Mouse (Mus musculus) induced T-regulatory cell, adult 2 months (primary cell): ENCODE results near the gene Ipo8.

Source experiments
- DNase-seq: peaks from one replicate; pipeline ENCODE4 v3.0.0-alpha.2; 2012; ENCODE audit warnings: low read depth

Gene Ipo8

GRCm38 (mm10) chr6:148830748-148831727, at the start of gene Ipo8:
Gene Ipo8, minus strand, starts transcription at chr6:148831467.
- peak; percentile 91 for DNase-seq

GRCm38 (mm10) chr6:148873911-148874310, 42.6 kb upstream of the Ipo8 start:
- DNase-seq, result no peak

- no peak for DNase-seq
Measured at GRCm38 (mm10) chr6:148845629-148846028, 14.4 kb upstream of the Ipo8 start.

GRCm38 (mm10) chr6:148841760-148842159, 10.5 kb upstream of the Ipo8 start:
- DNase-seq, result no peak

- DNase-seq, result no peak
Measured at GRCm38 (mm10) chr6:148838460-148838859, 7.2 kb upstream of the Ipo8 start.

GRCm38 (mm10) chr6:148831728-148832121, 458 bp upstream of the Ipo8 start:
- DNase-seq, result no peak

GRCm38 (mm10) chr6:148830355-148830747, 916 bp downstream of the Ipo8 start:
- DNase-seq, result no peak

GRCm38 (mm10) chr6:148826119-148826518, 5.1 kb downstream of the Ipo8 start:
- peak; percentile 4 for DNase-seq

GRCm38 (mm10) chr6:148818624-148819343, 12.5 kb downstream of the Ipo8 start:
- no peak for DNase-seq

- DNase-seq, result no peak
Measured at GRCm38 (mm10) chr6:148816751-148817150, 14.5 kb downstream of the Ipo8 start.

GRCm38 (mm10) chr6:148811117-148811516, 20.1 kb downstream of the Ipo8 start:
- no peak for DNase-seq

GRCm38 (mm10) chr6:148799773-148800172, 31.5 kb downstream of the Ipo8 start:
- no peak for DNase-seq

- DNase-seq, result no peak
Measured at GRCm38 (mm10) chr6:148795145-148795544, 36.1 kb downstream of the Ipo8 start.

GRCm38 (mm10) chr6:148789010-148789673, 42.1 kb downstream of the Ipo8 start:
- no peak for DNase-seq

- no peak for DNase-seq
Measured at GRCm38 (mm10) chr6:148786186-148786585, 45.1 kb downstream of the Ipo8 start.

- DNase-seq, result no peak
Measured at GRCm38 (mm10) chr6:148784418-148784817, 46.8 kb downstream of the Ipo8 start.

GRCm38 (mm10) chr6:148776236-148776635, 55.0 kb downstream of the Ipo8 start:
- DNase-seq, result no peak

- no peak for DNase-seq
Measured at GRCm38 (mm10) chr6:148771423-148771822, 59.8 kb downstream of the Ipo8 start.

- DNase-seq, result no peak
Measured at GRCm38 (mm10) chr6:148768419-148768818, 62.8 kb downstream of the Ipo8 start.

- peak; percentile 6 for DNase-seq
Measured at GRCm38 (mm10) chr6:148767228-148767627, 64.0 kb downstream of the Ipo8 start.

GRCm38 (mm10) chr6:148761967-148762712, 69.1 kb downstream of the Ipo8 start:
- no peak for DNase-seq

GRCm38 (mm10) chr6:148761475-148761874, 69.8 kb downstream of the Ipo8 start:
- no peak for DNase-seq
